Mouse (Mus musculus): ENCODE measurements around the gene Asic1. TPM values are rescaled to one million over a fixed set of nuclear protein-coding genes. Genes with fewer than 3 reads are reported as not detected.

The Asic1 gene
- total and polyA plus RNA-seq, 3 experiments, result 0.08 to 1.0 TPM; not detected in 1

DNA sequence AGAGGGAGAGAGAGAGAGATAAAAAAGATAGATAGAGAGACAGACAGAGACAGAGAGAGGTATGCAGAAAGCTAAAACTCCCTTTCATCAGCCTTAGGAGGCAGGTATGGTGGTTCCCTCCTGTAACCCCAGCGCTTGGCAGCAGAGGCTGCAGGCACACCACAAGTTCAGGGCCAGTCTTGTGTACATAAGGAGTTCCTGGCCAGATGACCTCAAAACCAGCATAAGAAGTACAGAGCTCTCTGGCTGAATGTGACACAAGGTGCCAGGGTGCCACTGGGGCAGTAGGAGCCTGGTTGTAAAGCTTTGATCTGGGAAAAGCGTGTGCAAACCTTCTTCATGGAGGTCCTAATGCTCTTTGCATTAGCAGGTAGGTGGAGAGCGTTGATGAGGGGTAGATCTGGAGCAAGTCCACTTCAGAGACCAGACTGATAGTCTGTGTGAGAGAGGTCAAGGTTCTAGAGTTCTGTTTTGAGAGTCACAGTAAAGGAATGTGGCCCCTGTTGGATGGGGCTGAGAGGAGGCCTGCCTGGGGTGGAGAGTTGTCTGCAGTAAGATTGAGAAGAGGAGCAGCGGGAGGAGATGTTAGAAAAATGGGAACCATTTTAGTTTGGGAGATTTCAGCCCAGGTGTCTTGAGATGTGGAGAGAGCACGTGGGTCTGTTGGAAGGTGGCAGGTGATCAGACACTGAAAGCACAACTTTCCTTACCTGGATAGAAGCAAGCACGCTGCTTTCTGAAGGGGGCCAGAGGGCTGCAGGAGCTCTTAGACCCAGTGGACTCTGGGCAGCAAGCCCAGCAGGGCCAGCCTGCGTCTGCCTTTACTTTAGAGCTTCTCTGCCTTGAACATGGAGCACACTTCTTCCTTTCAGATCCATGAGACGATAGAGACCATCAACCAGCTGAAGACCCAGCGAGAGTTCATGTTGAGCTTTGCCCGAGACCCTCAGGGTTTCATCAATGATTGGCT, 40.3 kb downstream of the Asic1 start:
- Histone ChIP-seq H3K9ac (ENCODE audit: control insufficient read depth, low read depth, low read length, poor library complexity, severe bottlenecking) (no peak overlapping the region), H3K4me1 (ENCODE audit: control insufficient read depth in 1 of 2, insufficient read depth in 2 of 2, low read length in 2 of 2) (peaks cover 2 to 6% of the 10 kb centered on the region in 2 experiments), H3K27me3 (ENCODE audit: control insufficient read depth in 1 of 2, insufficient read depth in 2 of 2, low read length in 2 of 2) (no peaks in the 10 kb centered on the region), H3K79me2 (ENCODE audit: control insufficient read depth, insufficient read depth, low read length, poor library complexity) (no peaks in the 10 kb centered on the region), H3K36me3 (ENCODE audit: control insufficient read depth in 1 of 2, insufficient read depth in 2 of 2, low read length in 2 of 2) (peaks cover 3 to 6% of the 10 kb centered on the region in 2 experiments), H3K27ac (ENCODE audit: control insufficient read depth, low read depth, low read length) (no peak overlapping the region), H3K9me3 (replicated peaks; ENCODE audit: insufficient read depth, low read length) (no peaks in the 10 kb centered on the region), H3K4me3 (ENCODE audit: control insufficient read depth in 1 of 2, insufficient read depth in 1 of 2, low read depth in 2 of 2, low read length in 2 of 2) (no peak overlapping the region)
- DNase-seq (ENCODE audit: low read depth, low spot score), result no peak
- TF ChIP-seq USF2 (IDR thresholded peaks at IDR 0.05; ENCODE audit: borderline replicate concordance in 1 of 2, insufficient read depth in 1 of 2, low read depth in 1 of 2, low read length in 2 of 2), result no peak
- no peak for TF ChIP-seq RAD21 (IDR thresholded peaks at IDR 0.05; ENCODE audit: low read depth, low read length)
- TF ChIP-seq GATA1 (IDR thresholded peaks at IDR 0.05; ENCODE audit: low read depth, low read length), result no peak
- no peak for TF ChIP-seq SIN3A (IDR thresholded peaks at IDR 0.05; ENCODE audit: low read length)
- no peak for TF ChIP-seq UBTF (IDR thresholded peaks at IDR 0.05; ENCODE audit: borderline replicate concordance, insufficient read depth, low read depth, low read length)
- TF ChIP-seq JUND (IDR thresholded peaks at IDR 0.05; ENCODE audit: low read depth, low read length), result no peak
- no peak for TF ChIP-seq ZNF384 (IDR thresholded peaks at IDR 0.05; ENCODE audit: low read depth, low read length)
- TF ChIP-seq BHLHE40 (IDR thresholded peaks at IDR 0.05; ENCODE audit: borderline replicate concordance, low read depth, low read length), result no peak
- no peak for TF ChIP-seq MYB (IDR thresholded peaks at IDR 0.05; ENCODE audit: low read depth, low read length)
- TF ChIP-seq SMC3 (IDR thresholded peaks at IDR 0.05; ENCODE audit: low read depth, low read length), result no peak
- TF ChIP-seq GABPA (IDR thresholded peaks at IDR 0.05; ENCODE audit: low read depth, low read length), result no peak
- TF ChIP-seq CHD2 (IDR thresholded peaks at IDR 0.05; ENCODE audit: low read length), result no peak
- no peak for TF ChIP-seq MAX (IDR thresholded peaks at IDR 0.05; ENCODE audit: low read length)
- no peak for TF ChIP-seq MEF2A (IDR thresholded peaks at IDR 0.05; ENCODE audit: extremely low read depth, insufficient replicate concordance, low read depth, low read length, poor library complexity, severe bottlenecking)
- TF ChIP-seq POLR2AphosphoS2 (IDR thresholded peaks at IDR 0.05; ENCODE audit: low read length), result no peak
- no peak for TF ChIP-seq USF1 (IDR thresholded peaks at IDR 0.05; ENCODE audit: low read depth, low read length)
- no peak for TF ChIP-seq MAZ (IDR thresholded peaks at IDR 0.05; ENCODE audit: low read depth, low read length)
- no peak for TF ChIP-seq KAT2A (conservative IDR thresholded peaks at IDR 0.05; ENCODE audit: low read depth, low read length)
- no peak for TF ChIP-seq TCF12 (IDR thresholded peaks at IDR 0.05; ENCODE audit: low read depth, low read length)
- no peak for TF ChIP-seq ZC3H11A (IDR thresholded peaks at IDR 0.05; ENCODE audit: low read depth, low read length)

All from MEL (cell line).